Mouse (Mus musculus): ENCODE data around the gene Pgrmc2. TPM values are rescaled to one million over a fixed set of nuclear protein-coding genes. Genes with fewer than 3 reads are reported as not detected.

Gene Pgrmc2
- polyA plus RNA-seq, 1 experiment: 58.1 TPM

DNA sequence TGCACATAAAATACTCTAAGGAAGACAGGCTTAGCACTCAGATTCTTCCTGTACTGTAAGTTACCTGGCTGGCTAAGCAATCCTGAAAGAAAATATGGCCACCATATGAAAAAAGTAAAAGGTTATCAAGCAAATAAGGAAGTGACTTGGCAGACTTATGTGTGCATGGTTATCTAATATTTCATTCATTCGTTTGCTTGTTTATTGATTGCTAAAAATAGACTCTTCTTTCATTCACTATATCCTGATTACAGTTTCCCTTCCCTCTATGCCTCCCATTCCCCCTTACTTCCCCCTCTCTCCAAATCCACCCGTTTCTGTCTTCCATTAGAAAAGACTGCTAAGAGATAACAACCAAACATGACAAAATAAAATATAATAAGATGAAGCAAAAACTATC is 8.0 kb upstream of the Pgrmc2 start:
- Histone ChIP-seq H3K27me3 (ENCODE audit: control insufficient read depth, insufficient read depth, insufficient read length) (peaks cover 14% of the 10 kb centered on the region), H3K4me3 (no peak overlapping the region), H3K79me2 (ENCODE audit: control insufficient read depth, insufficient read depth) (no peaks in the 10 kb centered on the region), H3ac (ENCODE audit: control insufficient read depth, insufficient read length) (no peak overlapping the region), H3K4me2 (ENCODE audit: low read depth) (no peak overlapping the region), H3K36me3 (ENCODE audit: control insufficient read depth, insufficient read depth) (no peaks in the 10 kb centered on the region)
- no peak for TF ChIP-seq USF1 (IDR thresholded peaks at IDR 0.05; ENCODE audit: low read depth)
- TF ChIP-seq TCF12 (IDR thresholded peaks at IDR 0.05; ENCODE audit: insufficient read depth, poor library complexity, severe bottlenecking): no peak
- TF ChIP-seq MYOG (IDR thresholded peaks at IDR 0.05; ENCODE audit: control insufficient read depth in 1 of 3, insufficient read depth in 1 of 3, insufficient read length in 2 of 3, low read depth in 2 of 3): no peak
- no peak for TF ChIP-seq MAX (IDR thresholded peaks at IDR 0.05; ENCODE audit: low read depth)
- TF ChIP-seq SRF (IDR thresholded peaks at IDR 0.05; ENCODE audit: control insufficient read depth, insufficient read length, low read depth): no peak
- TF ChIP-seq MYOD1 (IDR thresholded peaks at IDR 0.05; ENCODE audit: control insufficient read depth in 1 of 3, insufficient read length in 2 of 3, low read depth in 2 of 3): no peak
- no peak for TF ChIP-seq REST (IDR thresholded peaks at IDR 0.05; ENCODE audit: insufficient read depth, insufficient read length)
- TF ChIP-seq POLR2A (IDR thresholded peaks at IDR 0.05; ENCODE audit: insufficient read length, low read depth): no peak
- no peak for TF ChIP-seq CEBPB (IDR thresholded peaks at IDR 0.05; ENCODE audit: insufficient read depth, poor library complexity, severe bottlenecking)
- TF ChIP-seq POLR2AphosphoS2 (IDR thresholded peaks at IDR 0.05; ENCODE audit: insufficient read length, low read depth): no peak
- TF ChIP-seq E2F4 (IDR thresholded peaks at IDR 0.05; ENCODE audit: insufficient read depth): no peak
- TF ChIP-seq TCF3 (IDR thresholded peaks at IDR 0.05; ENCODE audit: insufficient read length, low read depth): no peak

DNA sequence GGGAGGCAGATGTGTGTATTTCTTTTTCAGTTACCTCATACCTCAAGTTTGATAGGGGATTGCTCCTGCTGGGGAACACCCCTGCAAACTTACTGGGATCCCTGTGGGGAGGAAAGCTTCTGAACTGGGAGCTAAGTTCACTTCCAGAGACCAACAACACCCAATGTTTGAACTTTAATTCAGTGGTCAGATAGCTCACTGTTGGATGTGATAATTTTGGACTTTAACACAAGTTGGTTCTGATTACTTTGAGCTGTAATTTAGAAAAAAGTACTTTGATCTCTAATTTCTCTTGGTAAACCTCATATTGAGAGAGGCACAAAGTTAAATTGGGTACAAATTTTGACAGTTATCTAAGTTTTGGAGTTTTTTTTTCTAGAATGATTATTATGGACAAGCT is 4.2 kb upstream of the Pgrmc2 start:
- no peak overlapping the region for H3ac ChIP-seq (ENCODE audit: control insufficient read depth, insufficient read length)
- no peaks in the 10 kb centered on the region for H3K36me3 ChIP-seq (ENCODE audit: control insufficient read depth, insufficient read depth)
- no peak overlapping the region for H3K4me2 ChIP-seq (ENCODE audit: low read depth)
- no peak for TF ChIP-seq MYOG (IDR thresholded peaks at IDR 0.05; ENCODE audit: control insufficient read depth in 1 of 3, insufficient read depth in 1 of 3, insufficient read length in 2 of 3, low read depth in 2 of 3)
- no peak for TF ChIP-seq POLR2AphosphoS2 (IDR thresholded peaks at IDR 0.05; ENCODE audit: insufficient read length, low read depth)
- TF ChIP-seq MAX (IDR thresholded peaks at IDR 0.05; ENCODE audit: low read depth): no peak
- TF ChIP-seq SRF (IDR thresholded peaks at IDR 0.05; ENCODE audit: control insufficient read depth, insufficient read length, low read depth): no peak
- no peak for TF ChIP-seq CEBPB (IDR thresholded peaks at IDR 0.05; ENCODE audit: insufficient read depth, poor library complexity, severe bottlenecking)
- no peak for TF ChIP-seq REST (IDR thresholded peaks at IDR 0.05; ENCODE audit: insufficient read depth, insufficient read length)
- TF ChIP-seq TCF12 (IDR thresholded peaks at IDR 0.05; ENCODE audit: insufficient read depth, poor library complexity, severe bottlenecking): no peak
- no peak for TF ChIP-seq E2F4 (IDR thresholded peaks at IDR 0.05; ENCODE audit: insufficient read depth)
- no peak for TF ChIP-seq USF1 (IDR thresholded peaks at IDR 0.05; ENCODE audit: low read depth)
- TF ChIP-seq MYOD1 (IDR thresholded peaks at IDR 0.05; ENCODE audit: control insufficient read depth in 1 of 3, insufficient read length in 2 of 3, low read depth in 2 of 3): no peak
- TF ChIP-seq POLR2A (IDR thresholded peaks at IDR 0.05; ENCODE audit: insufficient read length, low read depth): no peak
- no peak for TF ChIP-seq TCF3 (IDR thresholded peaks at IDR 0.05; ENCODE audit: insufficient read length, low read depth)
- no peak overlapping the region for H3K4me3 ChIP-seq
- H3K79me2 ChIP-seq (ENCODE audit: control insufficient read depth, insufficient read depth): peaks cover 5% of the 10 kb centered on the region
- peaks cover 2% of the 10 kb centered on the region for H3K27me3 ChIP-seq (ENCODE audit: control insufficient read depth, insufficient read depth, insufficient read length)

DNA sequence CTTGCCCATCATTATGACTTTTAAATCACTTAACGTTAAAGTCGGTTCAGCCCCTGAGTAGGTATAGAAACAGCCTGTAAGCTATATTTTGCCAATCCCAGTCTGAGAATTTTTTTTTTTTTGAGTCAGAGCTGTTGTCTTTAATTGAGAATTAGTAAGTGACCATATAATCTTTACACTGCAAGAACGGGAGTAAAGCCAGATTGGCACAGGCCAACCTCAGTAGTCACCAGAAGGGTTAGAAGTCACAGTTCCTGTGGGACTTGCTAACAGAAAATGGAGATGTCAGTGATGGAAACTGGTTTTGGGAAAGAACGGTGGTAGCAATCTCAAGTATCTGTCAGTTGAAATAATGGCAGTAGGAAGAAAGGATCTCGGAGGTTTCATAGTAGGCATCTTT is 1.6 kb upstream of the Pgrmc2 start:
- TF ChIP-seq MYOG (IDR thresholded peaks at IDR 0.05; ENCODE audit: control insufficient read depth in 1 of 3, insufficient read depth in 1 of 3, insufficient read length in 2 of 3, low read depth in 2 of 3): no peak
- no peak for TF ChIP-seq MAX (IDR thresholded peaks at IDR 0.05; ENCODE audit: low read depth)
- TF ChIP-seq E2F4 (IDR thresholded peaks at IDR 0.05; ENCODE audit: insufficient read depth): no peak
- no peak for TF ChIP-seq USF1 (IDR thresholded peaks at IDR 0.05; ENCODE audit: low read depth)
- TF ChIP-seq SRF (IDR thresholded peaks at IDR 0.05; ENCODE audit: control insufficient read depth, insufficient read length, low read depth): no peak
- no peak for TF ChIP-seq TCF3 (IDR thresholded peaks at IDR 0.05; ENCODE audit: insufficient read length, low read depth)
- TF ChIP-seq REST (IDR thresholded peaks at IDR 0.05; ENCODE audit: insufficient read depth, insufficient read length): no peak
- TF ChIP-seq MYOD1 (IDR thresholded peaks at IDR 0.05; ENCODE audit: control insufficient read depth in 1 of 3, insufficient read length in 2 of 3, low read depth in 2 of 3): no peak
- no peak for TF ChIP-seq CEBPB (IDR thresholded peaks at IDR 0.05; ENCODE audit: insufficient read depth, poor library complexity, severe bottlenecking)
- TF ChIP-seq POLR2AphosphoS2 (IDR thresholded peaks at IDR 0.05; ENCODE audit: insufficient read length, low read depth): no peak
- TF ChIP-seq TCF12 (IDR thresholded peaks at IDR 0.05; ENCODE audit: insufficient read depth, poor library complexity, severe bottlenecking): no peak
- no peak for TF ChIP-seq POLR2A (IDR thresholded peaks at IDR 0.05; ENCODE audit: insufficient read length, low read depth)
- peak overlapping the region; percentile 81 for H3K4me2 ChIP-seq (ENCODE audit: low read depth)
- peak overlapping the region; percentile 49 for H3K4me3 ChIP-seq
- no peaks in the 10 kb centered on the region for H3K27me3 ChIP-seq (ENCODE audit: control insufficient read depth, insufficient read depth, insufficient read length)
- peaks cover 31% of the 10 kb centered on the region for H3K79me2 ChIP-seq (ENCODE audit: control insufficient read depth, insufficient read depth)
- H3ac ChIP-seq (ENCODE audit: control insufficient read depth, insufficient read length): no peak overlapping the region
- no peaks in the 10 kb centered on the region for H3K36me3 ChIP-seq (ENCODE audit: control insufficient read depth, insufficient read depth)

- Histone ChIP-seq H3K27me3 (ENCODE audit: control insufficient read depth, insufficient read depth, insufficient read length) (no peaks in the 10 kb centered on the region), H3K4me2 (ENCODE audit: low read depth) (peak overlapping the region; percentile 81), H3K4me3 (peak overlapping the region; percentile 49), H3ac (ENCODE audit: control insufficient read depth, insufficient read length) (peak overlapping the region; percentile 72), H3K79me2 (ENCODE audit: control insufficient read depth, insufficient read depth) (peaks cover 38% of the 10 kb centered on the region), H3K36me3 (ENCODE audit: control insufficient read depth, insufficient read depth) (no peaks in the 10 kb centered on the region)
- TF ChIP-seq CEBPB (IDR thresholded peaks at IDR 0.05; ENCODE audit: insufficient read depth, poor library complexity, severe bottlenecking): no peak
- no peak for TF ChIP-seq MYOD1 (IDR thresholded peaks at IDR 0.05; ENCODE audit: control insufficient read depth in 1 of 3, insufficient read length in 2 of 3, low read depth in 2 of 3)
- TF ChIP-seq SRF (IDR thresholded peaks at IDR 0.05; ENCODE audit: control insufficient read depth, insufficient read length, low read depth): no peak
- TF ChIP-seq POLR2A (IDR thresholded peaks at IDR 0.05; ENCODE audit: insufficient read length, low read depth): no peak
- no peak for TF ChIP-seq E2F4 (IDR thresholded peaks at IDR 0.05; ENCODE audit: insufficient read depth)
- no peak for TF ChIP-seq REST (IDR thresholded peaks at IDR 0.05; ENCODE audit: insufficient read depth, insufficient read length)
- TF ChIP-seq MYOG (IDR thresholded peaks at IDR 0.05; ENCODE audit: control insufficient read depth in 1 of 3, insufficient read depth in 1 of 3, insufficient read length in 2 of 3, low read depth in 2 of 3): no peak
- no peak for TF ChIP-seq TCF3 (IDR thresholded peaks at IDR 0.05; ENCODE audit: insufficient read length, low read depth)
- no peak for TF ChIP-seq MAX (IDR thresholded peaks at IDR 0.05; ENCODE audit: low read depth)
- TF ChIP-seq TCF12 (IDR thresholded peaks at IDR 0.05; ENCODE audit: insufficient read depth, poor library complexity, severe bottlenecking): no peak
- no peak for TF ChIP-seq USF1 (IDR thresholded peaks at IDR 0.05; ENCODE audit: low read depth)
- TF ChIP-seq POLR2AphosphoS2 (IDR thresholded peaks at IDR 0.05; ENCODE audit: insufficient read length, low read depth): no peak
Measured at GRCm38 (mm10) chr3:41083790-41084112, 905 bp upstream of the Pgrmc2 start.
